In genomic region chr16:11868486-11868885, GRCm38 (mm10) we compare ENCODE assay signal across 30 mouse cellular contexts. TPM values are rescaled to one million over a fixed set of nuclear protein-coding genes. Genes with fewer than 3 reads are reported as not detected.
A peak's percentile ranks its signal among the peaks of the same experiment; 100 is the strongest.
DNase-seq lines count a peak whose midpoint lies in the region; TF ChIP-seq lines count a peak whose summit lies in the region.
"Had no signal": no experiment of that assay in that cellular context is flagged by ENCODE, and none has a peak within 500 bp of the region (broad histone marks: within the 10 kb centered on the region; RNA-seq: fewer than 3 reads in every experiment).

No protein-coding gene starts in this region.

- TF ChIP-seq CTCF in cerebellum, adult 2 months (IDR thresholded peaks at IDR 0.05; ENCODE audit: borderline replicate concordance, insufficient read depth, low read depth, low read length): no peak

- WGBS in cerebellum, adult 2 months: 11% methylated on average over 3 of the region's 3 CpGs

- no peaks in the 10 kb centered on the region for H3K27me3 ChIP-seq in cerebellum, adult 2 months (ENCODE audit: control insufficient read depth, insufficient read depth, low read length)
- H3K27me3 ChIP-seq: forebrain, embryonic 15.5 days; heart, embryonic 15.5 days; hindbrain, embryonic 12.5 days; intestine, embryonic 15.5 days; limb, embryonic 15.5 days; liver, embryonic 15.5 days; neural tube, embryonic 15.5 days; stomach, embryonic 15.5 days had no signal

- peaks cover 6% of the 10 kb centered on the region; the same call in 1 of the 2 replicates for H3K4me1 ChIP-seq in cerebellum, adult 2 months (ENCODE audit: control insufficient read depth, insufficient read depth, low read length)
- H3K4me1 ChIP-seq: forebrain, embryonic 15.5 days; heart, embryonic 10.5 days; heart, embryonic 15.5 days; hindbrain, embryonic 12.5 days; intestine, embryonic 15.5 days; limb, embryonic 10.5 days; limb, embryonic 15.5 days; liver, embryonic 15.5 days; neural tube, embryonic 15.5 days; stomach, embryonic 15.5 days had no signal

- no peak for TF ChIP-seq POLR2A in cerebellum, adult 2 months (IDR thresholded peaks at IDR 0.05; ENCODE audit: borderline replicate concordance, insufficient read depth, low read length)

- H3K4me3 ChIP-seq in cerebellum, adult 2 months (replicated peaks; ENCODE audit: insufficient read depth, low read depth, low read length): no peak overlapping the region
- H3K4me3 ChIP-seq: forebrain, embryonic 15.5 days; heart, embryonic 10.5 days; heart, embryonic 15.5 days; hindbrain, embryonic 12.5 days; intestine, embryonic 15.5 days; layer of hippocampus, adult 2 months; limb, embryonic 10.5 days; limb, embryonic 15.5 days; liver, embryonic 15.5 days; neural tube, embryonic 15.5 days; stomach, embryonic 15.5 days had no signal

- intact Hi-C loops in heart, postnatal 14 days (cut with DNase I): no loop called here

- peak overlapping the region; percentile 19 for H3K27ac ChIP-seq in cerebellum, adult 2 months (ENCODE audit: insufficient read depth, low read length)
- H3K27ac ChIP-seq: forebrain, embryonic 15.5 days; heart, embryonic 10.5 days; heart, embryonic 15.5 days; hindbrain, embryonic 12.5 days; hindbrain, postnatal 0 days; intestine, embryonic 15.5 days; layer of hippocampus, adult 2 months; limb, embryonic 10.5 days; limb, embryonic 15.5 days; liver, embryonic 15.5 days; neural tube, embryonic 15.5 days; stomach, embryonic 15.5 days had no signal

- DNase-seq in cerebellum, adult 2 months: peak; percentile 20 to 47
- DNase-seq in cerebellum, adult 11 months: no peak
- DNase-seq in urinary bladder, adult 2 months (ENCODE audit: low spot score): peak; percentile 27
- no peak for DNase-seq in urinary bladder, postnatal 10 days (ENCODE audit: low spot score)
- peak; percentile 36 for DNase-seq in urinary bladder, postnatal 14 days (ENCODE audit: low spot score)
- no peak for DNase-seq in heart, postnatal 14 days
- no peak for DNase-seq in layer of hippocampus, postnatal 36 days
- DNase-seq: adrenal gland, postnatal 10 days; gastrocnemius, postnatal 25 days; heart, adult 11 months; heart, postnatal 36 days; kidney, adult 2 months; kidney, postnatal 36 days; lung, embryonic 14.5 days; lung, postnatal 14 days; midbrain, embryonic 14.5 days; retina, postnatal 1 day; right cerebral cortex, postnatal 25 days had no signal

RNA-seq across cellular contexts. Expression of gene Cpped1, which starts 40.8 kb away (rescaled TPM):
- polyA plus RNA-seq in cerebellum, adult 2 months (2012; rRNA removed): 18.7 and 19.8 TPM in 2 replicates
- 14.0 and 22.6 TPM in 2 replicates for polyA plus RNA-seq in urinary bladder, adult 2 months (2012; rRNA removed)
- total RNA-seq in heart, postnatal 14 days (2021): 10 to 100 TPM; 59.7 to 61.2 TPM
- total RNA-seq in layer of hippocampus, postnatal 36 days (2021): 10 to 100 TPM; 31.0 to 33.1 TPM

Comparison
In these comparisons a context has a peak if more than half of its experiments do, and no peak if none do; other contexts are left out.
1. DNase-seq: peak in cerebellum, adult 2 months (2 of 2), urinary bladder, adult 2 months (single experiment) and urinary bladder, postnatal 14 days (single experiment); none in cerebellum, adult 11 months (single experiment), urinary bladder, postnatal 10 days (single experiment), heart, postnatal 14 days (0 of 2) and layer of hippocampus, postnatal 36 days (0 of 2).